Mouse (Mus musculus): ENCODE measurements around the gene Gm17677.

DNA sequence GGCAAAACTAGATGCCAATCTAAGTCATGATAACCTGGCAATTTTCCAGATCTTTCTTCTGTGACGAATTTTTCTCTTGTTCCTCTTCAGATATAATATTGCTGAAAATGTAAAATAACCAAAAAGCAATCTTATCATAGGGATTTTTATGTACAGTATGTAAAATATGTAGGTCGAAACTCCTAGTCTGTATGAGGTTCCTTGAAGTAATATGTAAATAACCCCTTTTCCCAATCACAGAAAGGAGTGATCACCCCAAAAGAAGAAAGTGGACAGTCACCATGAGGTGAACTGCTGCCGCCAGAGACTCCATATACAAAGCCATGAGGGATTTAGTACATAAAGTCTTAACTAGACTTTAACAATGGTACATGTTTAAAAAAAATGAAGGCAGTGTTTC, 37.2 kb downstream of the Gm17677 start, which contains the start of gene Gm17727:
- TF ChIP-seq POLR2A (IDR thresholded peaks at IDR 0.05; ENCODE audit: control insufficient read depth, low read depth, low read length) (no peak), CTCF (IDR thresholded peaks at IDR 0.05; ENCODE audit: control insufficient read depth, insufficient read depth, insufficient replicate concordance, low read depth, low read length) (no peak)
